In genomic region chr11:58132026-58132425, GRCm38 (mm10) we compare ENCODE assay signal across 28 mouse cellular contexts. TPM values are rescaled to one million over a fixed set of nuclear protein-coding genes. Genes with fewer than 3 reads are reported as not detected.
DNase-seq lines count a peak whose midpoint lies in the region; ATAC-seq and TF ChIP-seq lines count a peak whose summit lies in the region.
"Had no signal": no experiment of that assay in that cellular context is flagged by ENCODE, and none has a peak within 500 bp of the region (broad histone marks: within the 10 kb centered on the region; RNA-seq: fewer than 3 reads in every experiment).

No protein-coding gene starts in this region.

- WGBS in midbrain, postnatal 0 days: 99% methylated on average over 3 of the region's 3 CpGs

- H3K36me3 ChIP-seq in midbrain, postnatal 0 days (ENCODE audit: insufficient read depth, low read length): peaks cover 75% of the 10 kb centered on the region

- no peak for TF ChIP-seq CTCF in midbrain, postnatal 0 days (IDR thresholded peaks at IDR 0.05)

- DNase-seq in CD4-positive, CD25-positive, alpha-beta regulatory T cell, adult 2 months (ENCODE audit: low read depth, low spot score): peak; percentile 23
- peak; percentile 35 for DNase-seq in A20 (ENCODE audit: low read depth, low spot score)
- DNase-seq in CD8-positive naive resting alpha-beta T cell, adult 2 months (ENCODE audit: low read depth in 2 of 2, low spot score in 2 of 2): peak; percentile 3 to 22
- no peak for DNase-seq in midbrain, postnatal 0 days (ENCODE audit: low spot score)
- no peak for DNase-seq in left cerebral cortex, adult 11 months (ENCODE audit: low spot score)
- DNase-seq: adrenal gland, adult 2 months; adrenal gland, postnatal 10 days; adrenal gland, postnatal 25 days; cerebellum, adult 11 months; cerebellum, adult 18-20 months; cerebellum, adult 8-10 months; cerebellum, adult 9-11 months; cerebellum, postnatal 14 days; cerebellum, postnatal 36 days; embryo, embryonic 11 days; forebrain, postnatal 0 days had no signal

- no peaks in the 10 kb centered on the region for H3K27me3 ChIP-seq in midbrain, postnatal 0 days (ENCODE audit: insufficient read depth, low read length)
- H3K27me3 ChIP-seq: embryonic facial prominence, embryonic 13.5 days; embryonic facial prominence, embryonic 15.5 days; forebrain, embryonic 12.5 days had no signal

- no peak overlapping the region for H3K9ac ChIP-seq in midbrain, postnatal 0 days (replicated peaks; ENCODE audit: low read length, poor library complexity, severe bottlenecking)
- H3K9ac ChIP-seq: embryonic facial prominence, embryonic 13.5 days; embryonic facial prominence, embryonic 15.5 days; forebrain, embryonic 12.5 days; forebrain, postnatal 0 days had no signal

- ATAC-seq in CD4-positive, CD25-positive, alpha-beta regulatory T cell, adult 4 months: no peak
- ATAC-seq in activated CD4-positive, CD25-positive, alpha-beta regulatory T cell, adult 4 months: peak; percentile 49
- ATAC-seq in megakaryocyte progenitor cell, adult 5-6 weeks (replicated peaks; ENCODE audit: poor library complexity): no peak
- no peak for ATAC-seq in midbrain, postnatal 0 days (ENCODE audit: low FRiP score)
- ATAC-seq: forebrain, embryonic 14.5 days; forebrain, postnatal 0 days had no signal

- no peak overlapping the region for H3K4me2 ChIP-seq in midbrain, postnatal 0 days (ENCODE audit: low read depth, low read length, poor library complexity, severe bottlenecking)
- H3K4me2 ChIP-seq: embryonic facial prominence, embryonic 13.5 days; embryonic facial prominence, embryonic 15.5 days; forebrain, embryonic 12.5 days had no signal

- no peaks in the 10 kb centered on the region for H3K4me1 ChIP-seq in midbrain, postnatal 0 days (ENCODE audit: insufficient read depth, low read length)
- H3K4me1 ChIP-seq: embryonic facial prominence, embryonic 13.5 days; embryonic facial prominence, embryonic 15.5 days; forebrain, embryonic 10.5 days; forebrain, embryonic 12.5 days had no signal

- H3K27ac ChIP-seq in midbrain, postnatal 0 days (ENCODE audit: low read depth, low read length): no peak overlapping the region
- H3K27ac ChIP-seq: embryonic facial prominence, embryonic 13.5 days; embryonic facial prominence, embryonic 15.5 days; forebrain, embryonic 10.5 days; forebrain, embryonic 12.5 days had no signal

- no peaks in the 10 kb centered on the region for H3K9me3 ChIP-seq in midbrain, postnatal 0 days (ENCODE audit: low read length)
- H3K9me3 ChIP-seq: embryonic facial prominence, embryonic 13.5 days; embryonic facial prominence, embryonic 15.5 days; forebrain, embryonic 10.5 days; forebrain, embryonic 12.5 days had no signal

- H3K4me3 ChIP-seq in midbrain, postnatal 0 days (ENCODE audit: low read depth, low read length): no peak overlapping the region
- H3K4me3 ChIP-seq: embryonic facial prominence, embryonic 13.5 days; embryonic facial prominence, embryonic 15.5 days; erythroblast, embryonic 14.5 days; forebrain, embryonic 10.5 days; forebrain, embryonic 12.5 days had no signal

RNA-seq across cellular contexts. Expression of gene Cnot8, which starts 28.1 kb away (rescaled TPM):
- polyA plus RNA-seq in CD4-positive, CD25-positive, alpha-beta regulatory T cell, adult 4 months (2017; shearing (Covaris generic)): 10 to 100 TPM; 89.2 to 97.8 TPM
- polyA plus RNA-seq in activated CD4-positive, CD25-positive, alpha-beta regulatory T cell, adult 4 months (2017; shearing (Covaris generic)): 10 to 100 TPM; 76.7 to 88.9 TPM
- 68.2 and 73.9 TPM in 2 replicates for total RNA-seq in megakaryocyte progenitor cell, adult 5-6 weeks (2015)
- total RNA-seq in megakaryocyte progenitor cell, adult 5-6 weeks (2017): 113 and 114 TPM in 2 replicates
- total RNA-seq in midbrain, postnatal 0 days (2014; rRNA removed): 80.0 and 95.9 TPM in 2 replicates
- polyA plus RNA-seq in midbrain, postnatal 0 days (2015; fragmentation: Nextera tagmentation; extraction: Ambion mirVana): 88.7 and 89.2 TPM in 2 replicates

RNA-seq across cellular contexts. Expression of gene Gemin5, which starts 36.3 kb away (rescaled TPM):
- polyA plus RNA-seq in CD4-positive, CD25-positive, alpha-beta regulatory T cell, adult 4 months (2017; shearing (Covaris generic)): 1 to 10 TPM; 6.5 to 7.8 TPM
- polyA plus RNA-seq in activated CD4-positive, CD25-positive, alpha-beta regulatory T cell, adult 4 months (2017; shearing (Covaris generic)): 1 to 10 TPM; 4.9 to 6.3 TPM
- 18.8 and 19.4 TPM in 2 replicates for total RNA-seq in megakaryocyte progenitor cell, adult 5-6 weeks (2015)
- total RNA-seq in megakaryocyte progenitor cell, adult 5-6 weeks (2017): 27.5 and 30.8 TPM in 2 replicates
- 19.2 and 24.0 TPM in 2 replicates for total RNA-seq in midbrain, postnatal 0 days (2014; rRNA removed)
- 8.1 and 9.9 TPM in 2 replicates for polyA plus RNA-seq in midbrain, postnatal 0 days (2015; fragmentation: Nextera tagmentation; extraction: Ambion mirVana)

RNA-seq across cellular contexts. Expression of gene Gm12248, which starts 39.1 kb away (rescaled TPM):
- under 1 TPM; 0.38 to 0.71 TPM for polyA plus RNA-seq in CD4-positive, CD25-positive, alpha-beta regulatory T cell, adult 4 months (2017; shearing (Covaris generic))
- under 1 TPM in 1 of 2 experiments, not detected in 1; 0.22 TPM for polyA plus RNA-seq in activated CD4-positive, CD25-positive, alpha-beta regulatory T cell, adult 4 months (2017; shearing (Covaris generic))
- not detected in 2 replicates for total RNA-seq in megakaryocyte progenitor cell, adult 5-6 weeks (2015)
- not detected in 2 replicates for total RNA-seq in megakaryocyte progenitor cell, adult 5-6 weeks (2017)
- total RNA-seq in midbrain, postnatal 0 days (2014; rRNA removed): not detected in 2 replicates
- not detected in 2 replicates for polyA plus RNA-seq in midbrain, postnatal 0 days (2015; fragmentation: Nextera tagmentation; extraction: Ambion mirVana)
- total RNA-seq: adrenal gland, postnatal 10 days; common myeloid progenitor, adult 5-6 weeks; forebrain, postnatal 0 days had no signal
- polyA plus RNA-seq: brain, embryonic 14.5 days; embryonic facial prominence, embryonic 11.5 days; embryonic facial prominence, embryonic 13.5 days; embryonic facial prominence, embryonic 15.5 days; erythroblast, embryonic 14.5 days; forebrain, embryonic 10.5 days; forebrain, embryonic 12.5 days; forebrain, embryonic 14.5 days; forebrain, postnatal 0 days had no signal

RNA-seq across cellular contexts. Expression of gene Mrpl22, which starts 39.4 kb away (rescaled TPM):
- 10 to 100 TPM; 66.8 to 74.2 TPM for polyA plus RNA-seq in CD4-positive, CD25-positive, alpha-beta regulatory T cell, adult 4 months (2017; shearing (Covaris generic))
- polyA plus RNA-seq in activated CD4-positive, CD25-positive, alpha-beta regulatory T cell, adult 4 months (2017; shearing (Covaris generic)): 10 to 100 TPM; 63.7 to 66.7 TPM
- total RNA-seq in megakaryocyte progenitor cell, adult 5-6 weeks (2015): 76.5 and 83.3 TPM in 2 replicates
- total RNA-seq in megakaryocyte progenitor cell, adult 5-6 weeks (2017): 52.2 and 52.3 TPM in 2 replicates
- 33.5 and 39.6 TPM in 2 replicates for total RNA-seq in midbrain, postnatal 0 days (2014; rRNA removed)
- polyA plus RNA-seq in midbrain, postnatal 0 days (2015; fragmentation: Nextera tagmentation; extraction: Ambion mirVana): 88.3 and 96.2 TPM in 2 replicates

Comparison
In these comparisons a context has a peak if more than half of its experiments do, and no peak if none do; other contexts are left out.
1. DNase-seq: peak in CD4-positive, CD25-positive, alpha-beta regulatory T cell, adult 2 months (single experiment), A20 (single experiment) and CD8-positive naive resting alpha-beta T cell, adult 2 months (2 of 2); none in midbrain, postnatal 0 days (single experiment) and left cerebral cortex, adult 11 months (single experiment).